Mouse (Mus musculus) layer of hippocampus, postnatal 36 days (tissue): ENCODE results near the gene Mios. TPM values are rescaled to one million over a fixed set of nuclear protein-coding genes. Genes with fewer than 3 reads are reported as not detected.
A peak's percentile ranks its signal among the peaks of the same experiment; 100 is the strongest.

Source experiments
- DNase-seq, 2 experiments: peaks; one replicate each; pipeline ENCODE4 v3.0.0; 2022
- total RNA-seq, 2 experiments: library from RNA; stranded (reverse); gene quantifications; 2 replicates each; pipeline ENCODE4 v1.2.3; 2021

The Mios gene
- total RNA-seq: 10 to 100 TPM; 25.5 TPM

GRCm38 (mm10) chr6:8209047-8209865 lies at the start of gene Mios:
Mios (plus strand) TSS chr6:8209222.
- peak; percentile 80 to 82 for DNase-seq

- DNase-seq: no peak
These were observed 49.0 kb upstream of the Mios start for GRCm38 (mm10) chr6:8160001-8160400.

GRCm38 (mm10) chr6:8164741-8165140 lies 44.3 kb upstream of the Mios start:
- DNase-seq: no peak

GRCm38 (mm10) chr6:8172101-8172500 lies 36.9 kb upstream of the Mios start:
- no peak for DNase-seq

- no peak for DNase-seq
These were observed 35.0 kb upstream of the Mios start for GRCm38 (mm10) chr6:8174062-8174461.

GRCm38 (mm10) chr6:8175346-8175745 lies 33.7 kb upstream of the Mios start:
- no peak for DNase-seq

GRCm38 (mm10) chr6:8176116-8176515 lies 32.9 kb upstream of the Mios start:
- no peak for DNase-seq

GRCm38 (mm10) chr6:8178397-8178941 lies 30.6 kb upstream of the Mios start:
- no peak for DNase-seq

- DNase-seq: no peak
These were observed 20.3 kb upstream of the Mios start for GRCm38 (mm10) chr6:8188599-8189233.

- no peak for DNase-seq
These were observed 19.1 kb upstream of the Mios start for GRCm38 (mm10) chr6:8189917-8190316.

- DNase-seq: no peak
These were observed 16.5 kb upstream of the Mios start, which contains the start of gene Col28a1 for GRCm38 (mm10) chr6:8192517-8192916. Col28a1 (minus strand) TSS chr6:8192617.

GRCm38 (mm10) chr6:8209866-8210186 lies 804 bp downstream of the Mios start:
- no peak for DNase-seq

GRCm38 (mm10) chr6:8210661-8211060 lies 1.6 kb downstream of the Mios start:
- no peak for DNase-seq

GRCm38 (mm10) chr6:8227035-8227434 lies 18.0 kb downstream of the Mios start:
- DNase-seq: peak in 1 of 2 experiments; percentile 25

GRCm38 (mm10) chr6:8228596-8228995 lies 19.6 kb downstream of the Mios start:
- no peak for DNase-seq

- DNase-seq: no peak
These were observed 49.3 kb downstream of the Mios start for GRCm38 (mm10) chr6:8258316-8258715.

GRCm38 (mm10) chr6:8259004-8259666 lies 50.1 kb downstream of the Mios start, which contains the start of the genes Rpa3, Umad1 and Gm45062:
Rpa3 (minus strand) TSS chr6:8259173.
Umad1 (plus strand) TSS chr6:8259288.
Gm45062 (plus strand) TSS chr6:8259450.
- peak; percentile 97 to 98 for DNase-seq

- DNase-seq: no peak
These were observed 50.6 kb downstream of the Mios start for GRCm38 (mm10) chr6:8259667-8260044.

GRCm38 (mm10) chr6:8271047-8271446 lies 62.0 kb downstream of the Mios start:
- no peak for DNase-seq

- peak in 1 of 2 experiments; percentile 8 for DNase-seq
These were observed 65.5 kb downstream of the Mios start for GRCm38 (mm10) chr6:8274387-8275054.

- DNase-seq: peak; percentile 33 to 70
These were observed 66.1 kb downstream of the Mios start for GRCm38 (mm10) chr6:8275098-8275497.

GRCm38 (mm10) chr6:8276431-8276830 lies 67.4 kb downstream of the Mios start:
- no peak for DNase-seq
